Mouse (Mus musculus): ENCODE measurements around the gene Rhpn2.
A peak's percentile ranks its signal among the peaks of the same experiment; 100 is the strongest.

Gene Rhpn2

GRCm38 (mm10) chr7:35388694-35389093 is 54.7 kb downstream of the Rhpn2 start:
- no peak for DNase-seq (ENCODE audit: low read depth, low spot score)

GRCm38 (mm10) chr7:35392935-35393334 is 59.0 kb downstream of the Rhpn2 start:
- DNase-seq (ENCODE audit: low read depth, low spot score): no peak

- DNase-seq (ENCODE audit: low read depth, low spot score): no peak
Observed at GRCm38 (mm10) chr7:35395734-35396456, 61.9 kb downstream of the Rhpn2 start.

GRCm38 (mm10) chr7:35396542-35397168 is 62.7 kb downstream of the Rhpn2 start, which contains the start of the genes Faap24 and Cep89:
Faap24 (minus strand) TSS chr7:35396836.
Cep89 (plus strand) TSS chr7:35397035.
- DNase-seq (ENCODE audit: low read depth, low spot score): peak; percentile 97

GRCm38 (mm10) chr7:35401169-35401568 is 67.2 kb downstream of the Rhpn2 start:
- no peak for DNase-seq (ENCODE audit: low read depth, low spot score)

DNA sequence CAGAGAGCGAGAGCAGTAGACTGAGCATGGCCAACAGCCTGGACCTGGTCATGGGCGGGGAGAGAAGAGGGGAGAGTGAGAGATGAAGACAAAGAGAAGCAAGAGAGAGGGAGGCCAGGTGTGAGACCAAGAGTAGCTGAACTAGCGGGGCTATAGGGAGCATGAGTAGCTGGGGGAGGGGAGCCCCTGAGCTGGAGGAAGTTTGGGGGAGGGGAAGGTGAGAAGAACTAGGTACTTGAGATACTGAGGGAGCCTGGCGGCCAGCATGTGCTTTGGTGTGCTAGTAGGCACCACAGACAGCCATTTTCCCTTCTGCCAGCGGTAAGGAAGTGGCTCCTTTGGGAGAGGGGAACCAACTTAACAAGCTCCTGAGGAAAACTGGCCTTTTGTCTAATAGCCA is 81.3 kb downstream of the Rhpn2 start:
- no peak for DNase-seq (ENCODE audit: low read depth, low spot score)

DNA sequence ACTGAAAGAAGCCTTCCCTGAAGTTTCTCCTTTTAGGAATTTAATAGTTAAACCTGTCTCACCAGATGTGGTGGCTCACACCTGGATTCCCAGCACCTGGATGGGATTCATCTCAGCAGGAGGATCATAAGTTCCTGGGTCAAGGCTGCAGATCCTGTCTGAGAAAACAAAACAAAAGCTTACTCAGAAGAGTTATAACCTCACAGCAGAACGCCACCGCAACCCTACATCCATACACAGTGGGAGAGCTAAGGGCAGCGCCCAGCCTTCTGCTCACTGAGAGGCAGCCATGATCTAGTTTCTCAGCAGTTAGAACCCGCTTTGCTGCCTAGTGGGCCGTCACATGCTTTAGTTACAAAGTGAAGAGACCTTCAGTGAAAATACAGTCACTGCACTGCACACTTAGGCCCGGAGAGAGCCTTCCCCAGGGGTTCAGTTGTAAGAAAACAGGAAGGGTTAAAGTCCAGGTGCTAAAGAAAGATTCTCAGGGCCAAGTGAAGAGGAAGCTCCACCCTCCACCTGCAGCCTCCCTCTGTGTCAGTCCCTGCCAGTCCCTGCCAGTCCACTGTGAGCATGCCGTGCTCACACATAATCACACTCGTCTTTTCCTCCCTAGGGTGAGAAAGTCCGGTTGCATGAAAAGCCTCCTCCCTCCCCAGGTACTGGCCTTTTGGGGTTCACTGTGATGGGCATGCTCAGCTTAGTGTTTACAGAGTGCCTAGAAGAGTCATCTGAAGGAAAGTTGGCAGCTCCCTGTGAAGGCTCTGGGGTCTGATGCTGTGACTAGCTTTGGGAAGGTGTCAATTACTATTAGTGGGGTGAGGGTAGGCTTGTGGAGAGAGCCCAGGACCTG is 82.1 kb downstream of the Rhpn2 start:
- DNase-seq (ENCODE audit: low read depth, low spot score): no peak

- no peak for DNase-seq (ENCODE audit: low read depth, low spot score)
Observed at GRCm38 (mm10) chr7:35416654-35416948, 82.6 kb downstream of the Rhpn2 start.

DNA sequence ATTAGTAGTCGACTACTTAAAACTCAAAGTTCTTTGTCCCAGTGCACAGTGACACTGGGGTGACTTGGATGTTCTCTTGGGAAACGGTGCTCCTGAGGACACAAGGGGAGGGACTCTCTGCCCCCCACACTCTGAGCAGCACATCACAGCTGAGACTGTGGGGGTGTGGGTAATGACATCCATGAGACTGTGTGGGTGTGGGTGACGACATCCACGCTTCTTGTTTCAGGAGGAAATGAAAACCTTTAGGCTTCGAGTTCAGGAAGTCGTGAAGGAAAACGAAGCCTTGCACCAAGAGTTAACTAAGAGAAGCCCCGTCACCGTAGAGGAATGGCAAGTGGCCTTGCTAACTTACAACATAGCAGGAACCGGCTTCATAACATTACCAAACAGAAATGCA is 89.1 kb downstream of the Rhpn2 start:
- no peak for DNase-seq (ENCODE audit: low read depth, low spot score)

DNA sequence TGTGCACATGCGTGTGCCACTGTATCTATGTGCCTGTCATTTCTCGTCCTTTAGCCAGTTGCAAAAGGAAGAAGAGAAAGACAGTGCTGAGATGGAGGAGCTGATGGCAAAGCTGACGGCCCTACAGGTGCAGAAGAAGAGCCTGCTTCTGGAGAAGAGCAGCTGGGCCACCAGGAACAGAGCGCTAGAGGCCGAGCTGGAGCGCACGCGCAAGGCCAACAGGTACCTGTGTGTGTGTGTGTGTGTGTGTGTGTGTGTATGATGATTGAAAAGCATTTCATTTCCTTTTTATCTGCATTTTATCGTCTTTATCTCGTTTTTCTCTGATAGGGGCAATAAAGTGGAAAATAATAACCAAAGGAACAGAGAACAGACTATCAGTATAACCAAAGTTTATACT is 94.2 kb downstream of the Rhpn2 start:
- DNase-seq (ENCODE audit: low read depth, low spot score): no peak

- no peak for DNase-seq (ENCODE audit: low read depth, low spot score)
Observed at GRCm38 (mm10) chr7:35435266-35435665, 101.3 kb downstream of the Rhpn2 start.
